Mouse (Mus musculus): ENCODE results near the gene Isx. TPM values are rescaled to one million over a fixed set of nuclear protein-coding genes. Genes with fewer than 3 reads are reported as not detected.

Gene Isx
- polyA plus RNA-seq, 1 experiment from 2014 or later: not detected

GRCm38 (mm10) chr8:74910708-74911107 is 37.7 kb downstream of the Isx start:
- DNase-seq (ENCODE audit: low spot score, missing footprints): no peak
- ATAC-seq (ENCODE audit: low FRiP score): no peak
- H3K27ac ChIP-seq (ENCODE audit: low read depth, low read length): no peak overlapping the region
- peaks cover 2% of the 10 kb centered on the region; the same call in 1 of the 2 replicates for H3K4me1 ChIP-seq (ENCODE audit: control insufficient read depth, insufficient read depth, low read length)
- no peak overlapping the region for H3K9ac ChIP-seq (ENCODE audit: low read length)
- 86% methylated on average over 1 of the region's 1 CpGs for WGBS
- no peak overlapping the region for H3K4me3 ChIP-seq (ENCODE audit: low read depth, low read length)
- no peaks in the 10 kb centered on the region for H3K27me3 ChIP-seq (ENCODE audit: control insufficient read depth, insufficient read depth, low read length)
- H3K36me3 ChIP-seq (ENCODE audit: control insufficient read depth, insufficient read depth, low read length): no peaks in the 10 kb centered on the region
- H3K4me2 ChIP-seq: no peak overlapping the region
- H3K9me3 ChIP-seq (ENCODE audit: control insufficient read depth, low read length): no peaks in the 10 kb centered on the region; the same call in 1 of the 2 replicates

GRCm38 (mm10) chr8:74920691-74921421 is 47.9 kb downstream of the Isx start:
- H3K4me2 ChIP-seq: no peak overlapping the region
- no peaks in the 10 kb centered on the region for H3K27me3 ChIP-seq (ENCODE audit: control insufficient read depth, insufficient read depth, low read length)
- no peak overlapping the region for H3K27ac ChIP-seq (ENCODE audit: low read depth, low read length)
- H3K4me1 ChIP-seq (ENCODE audit: control insufficient read depth, insufficient read depth, low read length): no peaks in the 10 kb centered on the region
- no peaks in the 10 kb centered on the region for H3K36me3 ChIP-seq (ENCODE audit: control insufficient read depth, insufficient read depth, low read length)
- H3K4me3 ChIP-seq (ENCODE audit: low read depth, low read length): no peak overlapping the region
- H3K9me3 ChIP-seq (ENCODE audit: control insufficient read depth, low read length): no peaks in the 10 kb centered on the region
- 81% methylated on average over 8 of the region's 8 CpGs for WGBS
- DNase-seq (ENCODE audit: low spot score, missing footprints) (no peak), ATAC-seq (ENCODE audit: low FRiP score) (no peak)
- no peak overlapping the region for H3K9ac ChIP-seq (ENCODE audit: low read length)

- no peak overlapping the region for H3K4me3 ChIP-seq (ENCODE audit: low read depth, low read length)
- no peak overlapping the region for H3K4me2 ChIP-seq
- no peak for DNase-seq (ENCODE audit: low spot score, missing footprints)
- 77% methylated on average over 4 of the region's 4 CpGs for WGBS
- no peaks in the 10 kb centered on the region for H3K27me3 ChIP-seq (ENCODE audit: control insufficient read depth, insufficient read depth, low read length)
- no peak for ATAC-seq (ENCODE audit: low FRiP score)
- no peaks in the 10 kb centered on the region for H3K36me3 ChIP-seq (ENCODE audit: control insufficient read depth, insufficient read depth, low read length)
- H3K9me3 ChIP-seq (ENCODE audit: control insufficient read depth, low read length): no peaks in the 10 kb centered on the region
- no peak overlapping the region for H3K9ac ChIP-seq (ENCODE audit: low read length)
- no peak overlapping the region for H3K27ac ChIP-seq (ENCODE audit: low read depth, low read length)
- H3K4me1 ChIP-seq (ENCODE audit: control insufficient read depth, insufficient read depth, low read length): no peaks in the 10 kb centered on the region
Measured at GRCm38 (mm10) chr8:74921882-74922518, 49.0 kb downstream of the Isx start.

- Histone ChIP-seq H3K4me2 (no peak overlapping the region), H3K27me3 (ENCODE audit: control insufficient read depth, insufficient read depth, low read length) (no peaks in the 10 kb centered on the region), H3K27ac (ENCODE audit: low read depth, low read length) (no peak overlapping the region), H3K36me3 (ENCODE audit: control insufficient read depth, insufficient read depth, low read length) (no peaks in the 10 kb centered on the region), H3K9me3 (ENCODE audit: control insufficient read depth, low read length) (no peaks in the 10 kb centered on the region), H3K9ac (ENCODE audit: low read length) (no peak overlapping the region), H3K4me1 (ENCODE audit: control insufficient read depth, insufficient read depth, low read length) (no peaks in the 10 kb centered on the region), H3K4me3 (ENCODE audit: low read depth, low read length) (no peak overlapping the region)
- WGBS: 12% methylated on average over 1 of the region's 1 CpGs
- ATAC-seq (ENCODE audit: low FRiP score): peak; percentile 61; the same call in 1 of the 2 replicates
- DNase-seq (ENCODE audit: low spot score, missing footprints): no peak
Measured at GRCm38 (mm10) chr8:74927940-74928339, 55.0 kb downstream of the Isx start.

- ATAC-seq (ENCODE audit: low FRiP score) (peak; percentile 45; the same call in 1 of the 2 replicates), DNase-seq (ENCODE audit: low spot score, missing footprints) (peak; percentile 95)
- 22% methylated on average over 3 of the region's 3 CpGs for WGBS
- Histone ChIP-seq H3K27ac (ENCODE audit: low read depth, low read length) (no peak overlapping the region), H3K9ac (ENCODE audit: low read length) (no peak overlapping the region), H3K9me3 (ENCODE audit: control insufficient read depth, low read length) (no peaks in the 10 kb centered on the region), H3K4me3 (ENCODE audit: low read depth, low read length) (no peak overlapping the region), H3K4me2 (no peak overlapping the region), H3K4me1 (ENCODE audit: control insufficient read depth, insufficient read depth, low read length) (no peaks in the 10 kb centered on the region), H3K27me3 (ENCODE audit: control insufficient read depth, insufficient read depth, low read length) (no peaks in the 10 kb centered on the region), H3K36me3 (ENCODE audit: control insufficient read depth, insufficient read depth, low read length) (no peaks in the 10 kb centered on the region)
Measured at GRCm38 (mm10) chr8:74930731-74931130, 57.8 kb downstream of the Isx start.

GRCm38 (mm10) chr8:74935308-74935707 is 62.3 kb downstream of the Isx start:
- ATAC-seq (ENCODE audit: low FRiP score): peak; percentile 82
- DNase-seq (ENCODE audit: low spot score, missing footprints): peak; percentile 96
- H3K27ac ChIP-seq (ENCODE audit: low read depth, low read length): no peak overlapping the region
- H3K4me3 ChIP-seq (ENCODE audit: low read depth, low read length): no peak overlapping the region
- H3K9ac ChIP-seq (ENCODE audit: low read length): no peak overlapping the region
- WGBS: 30% methylated on average over 6 of the region's 6 CpGs
- no peaks in the 10 kb centered on the region for H3K36me3 ChIP-seq (ENCODE audit: control insufficient read depth, insufficient read depth, low read length)
- H3K4me2 ChIP-seq: no peak overlapping the region
- H3K9me3 ChIP-seq (ENCODE audit: control insufficient read depth, low read length): no peaks in the 10 kb centered on the region
- H3K27me3 ChIP-seq (ENCODE audit: control insufficient read depth, insufficient read depth, low read length): no peaks in the 10 kb centered on the region
- H3K4me1 ChIP-seq (ENCODE audit: control insufficient read depth, insufficient read depth, low read length): no peaks in the 10 kb centered on the region

GRCm38 (mm10) chr8:74936656-74937055 is 63.7 kb downstream of the Isx start:
- Histone ChIP-seq H3K36me3 (ENCODE audit: control insufficient read depth, insufficient read depth, low read length) (no peaks in the 10 kb centered on the region), H3K4me2 (no peak overlapping the region), H3K4me1 (ENCODE audit: control insufficient read depth, insufficient read depth, low read length) (no peaks in the 10 kb centered on the region), H3K27ac (ENCODE audit: low read depth, low read length) (no peak overlapping the region), H3K27me3 (ENCODE audit: control insufficient read depth, insufficient read depth, low read length) (no peaks in the 10 kb centered on the region), H3K9me3 (ENCODE audit: control insufficient read depth, low read length) (no peaks in the 10 kb centered on the region), H3K9ac (ENCODE audit: low read length) (no peak overlapping the region), H3K4me3 (ENCODE audit: low read depth, low read length) (no peak overlapping the region)
- WGBS: 98% methylated on average over 2 of the region's 2 CpGs
- no peak for DNase-seq (ENCODE audit: low spot score, missing footprints)
- no peak for ATAC-seq (ENCODE audit: low FRiP score)

- Histone ChIP-seq H3K4me2 (no peak overlapping the region), H3K27ac (ENCODE audit: low read depth, low read length) (no peak overlapping the region), H3K27me3 (ENCODE audit: control insufficient read depth, insufficient read depth, low read length) (no peaks in the 10 kb centered on the region), H3K4me3 (ENCODE audit: low read depth, low read length) (no peak overlapping the region), H3K9me3 (ENCODE audit: control insufficient read depth, low read length) (no peaks in the 10 kb centered on the region), H3K4me1 (ENCODE audit: control insufficient read depth, insufficient read depth, low read length) (no peaks in the 10 kb centered on the region), H3K9ac (ENCODE audit: low read length) (no peak overlapping the region), H3K36me3 (ENCODE audit: control insufficient read depth, insufficient read depth, low read length) (no peaks in the 10 kb centered on the region)
- DNase-seq (ENCODE audit: low spot score, missing footprints) (no peak), ATAC-seq (ENCODE audit: low FRiP score) (no peak)
- 93% methylated on average over 3 of the region's 3 CpGs for WGBS
Measured at GRCm38 (mm10) chr8:74942056-74942455, 69.1 kb downstream of the Isx start.
